Mouse (Mus musculus): ENCODE measurements around the gene Git1. TPM values are rescaled to one million over a fixed set of nuclear protein-coding genes. Genes with fewer than 3 reads are reported as not detected.

Gene Git1
- polyA plus RNA-seq, 1 experiment from 2014 or later = 12.2 TPM

DNA sequence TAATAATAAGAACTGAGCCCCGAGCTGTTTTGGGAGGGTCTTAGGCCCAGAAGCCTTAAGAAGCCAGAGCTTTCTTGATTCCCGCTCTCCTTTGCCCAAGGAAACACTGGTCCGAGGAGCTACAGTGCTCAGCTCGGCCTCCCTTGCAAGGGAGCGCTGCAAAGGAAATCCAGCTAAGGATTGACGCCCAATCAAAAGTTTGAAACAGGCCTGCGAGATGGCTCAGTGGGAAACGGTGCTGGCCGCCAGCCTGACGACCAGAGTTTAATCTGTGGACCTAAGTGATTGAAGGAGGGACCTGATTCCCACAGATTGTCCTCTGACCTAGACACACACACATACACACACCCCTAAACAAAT lies 20.4 kb downstream of the Git1 start:
- Histone ChIP-seq H3K4me3 (ENCODE audit: low read length) (peak overlapping the region; percentile 54), H3K27me3 (replicated peaks; ENCODE audit: control insufficient read depth, insufficient read depth, low read length) (peaks cover 6% of the 10 kb centered on the region; the same call in 1 of the 2 replicates), H3K4me2 (ENCODE audit: low read depth, low read length) (peak overlapping the region; percentile 98), H3K9ac (ENCODE audit: low read depth, low read length) (peak overlapping the region; percentile 67), H3K36me3 (ENCODE audit: control insufficient read depth, insufficient read depth, low read length) (no peaks in the 10 kb centered on the region), H3K27ac (ENCODE audit: low read length) (peak overlapping the region; percentile 46; the same call in 1 of the 2 replicates), H3K4me1 (ENCODE audit: control insufficient read depth, insufficient read depth, low read length) (peaks cover 28% of the 10 kb centered on the region), H3K9me3 (ENCODE audit: control insufficient read depth, low read length) (no peaks in the 10 kb centered on the region)
- ATAC-seq = no peak
- WGBS = 12% methylated on average over 10 of the region's 10 CpGs

DNA sequence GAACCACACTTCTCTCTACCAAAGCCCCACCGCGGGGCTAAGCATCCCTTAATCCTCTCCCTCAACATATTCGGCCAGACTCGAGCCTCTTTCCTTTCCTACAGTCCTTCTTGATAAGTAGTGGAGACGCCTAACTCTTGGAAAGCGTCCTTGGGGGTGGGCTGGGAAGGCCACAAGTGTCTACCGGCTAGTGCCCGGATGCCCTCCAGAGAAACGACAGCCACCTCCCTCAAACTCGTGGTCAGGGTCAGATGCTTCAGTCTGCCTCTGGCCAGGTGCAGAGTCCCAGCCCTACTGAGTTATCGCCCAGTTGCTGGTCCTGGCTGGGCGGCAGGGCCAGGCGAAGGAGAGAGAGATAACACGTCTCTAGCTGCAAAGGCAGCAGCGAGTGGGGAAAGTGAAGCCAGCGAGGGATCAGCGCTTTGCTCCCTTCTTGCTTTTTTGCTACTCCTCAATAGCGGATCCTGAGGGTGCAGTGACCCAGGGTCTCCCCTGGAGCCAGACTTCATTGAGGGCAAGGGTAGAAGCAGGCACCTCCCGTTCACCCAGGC lies 21.0 kb downstream of the Git1 start:
- 18% methylated on average over 19 of the region's 19 CpGs for WGBS

DNA sequence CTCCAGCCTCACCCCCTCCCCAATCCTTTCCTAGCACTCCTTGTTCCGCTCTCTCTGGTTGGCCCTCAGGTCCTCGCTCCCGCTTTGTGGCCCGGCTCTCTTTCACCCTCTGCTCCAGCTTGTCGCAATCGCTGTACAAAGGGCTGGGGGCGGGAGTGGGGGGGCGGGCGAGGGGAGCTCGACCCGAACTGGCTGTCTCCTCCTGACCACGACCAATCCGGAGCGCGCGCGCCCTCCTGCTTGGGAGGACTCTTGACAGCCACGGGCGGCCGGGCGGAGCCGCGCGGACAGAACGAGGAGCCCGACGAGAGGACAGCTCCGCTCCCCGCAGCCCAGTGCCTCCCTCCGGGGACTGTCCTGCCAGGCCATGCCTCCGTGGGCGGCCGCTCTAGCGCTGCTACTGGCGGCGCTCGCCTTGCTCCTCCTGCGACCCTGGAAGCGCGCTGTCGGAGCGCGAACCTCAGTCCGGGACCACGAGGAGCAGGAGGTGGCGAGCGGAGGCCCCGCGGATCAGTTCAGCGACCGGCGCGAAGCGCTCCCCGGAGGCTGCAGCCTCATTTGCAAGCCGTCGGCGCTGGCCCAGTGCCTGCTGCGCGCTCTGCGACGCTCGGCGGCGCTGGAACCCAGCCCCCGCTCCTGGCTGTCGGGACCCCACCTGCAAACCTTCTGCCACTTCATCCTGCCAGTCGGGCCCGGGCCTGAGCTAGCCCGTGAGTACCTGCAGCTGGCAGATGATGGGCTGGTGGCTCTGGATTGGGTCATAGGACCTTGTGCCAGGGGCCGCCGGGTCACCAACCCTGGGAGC lies 21.7 kb downstream of the Git1 start, which contains the start of gene Abhd15:
Gene Abhd15 (plus strand): TSS at position 290 of the 805 bp plus-strand sequence.
- H3K27me3 ChIP-seq (replicated peaks; ENCODE audit: control insufficient read depth, insufficient read depth, low read length) = peaks cover 6% of the 10 kb centered on the region; the same call in 1 of the 2 replicates
- H3K36me3 ChIP-seq (ENCODE audit: control insufficient read depth, insufficient read depth, low read length) = no peaks in the 10 kb centered on the region
- peak within 1 kb of the TSS; percentile 46 for H3K27ac ChIP-seq (ENCODE audit: low read length)
- H3K4me3 ChIP-seq (ENCODE audit: low read length) = peak within 1 kb of the TSS; percentile 58
- no peaks in the 10 kb centered on the region for H3K9me3 ChIP-seq (ENCODE audit: control insufficient read depth, low read length)
- peaks cover 28% of the 10 kb centered on the region for H3K4me1 ChIP-seq (ENCODE audit: control insufficient read depth, insufficient read depth, low read length)
- H3K4me2 ChIP-seq (ENCODE audit: low read depth, low read length) = peak within 1 kb of the TSS; percentile 98
- peak; percentile 57 for ATAC-seq
- WGBS = under 1% methylated on average over 66 of the region's 72 CpGs
- peak within 1 kb of the TSS; percentile 67 for H3K9ac ChIP-seq (ENCODE audit: low read depth, low read length)

More for the DNA sequence above, 21.0 kb downstream of the Git1 start:
- Histone ChIP-seq H3K4me3 (ENCODE audit: low read length) (peak overlapping the region; percentile 58), H3K4me1 (ENCODE audit: control insufficient read depth, insufficient read depth, low read length) (peaks cover 28% of the 10 kb centered on the region), H3K27ac (ENCODE audit: low read length) (peak overlapping the region; percentile 44; the same call in 1 of the 2 replicates), H3K4me2 (ENCODE audit: low read depth, low read length) (peak overlapping the region; percentile 98), H3K27me3 (replicated peaks; ENCODE audit: control insufficient read depth, insufficient read depth, low read length) (peaks cover 6% of the 10 kb centered on the region; the same call in 1 of the 2 replicates), H3K9ac (ENCODE audit: low read depth, low read length) (peak overlapping the region; percentile 67), H3K9me3 (ENCODE audit: control insufficient read depth, low read length) (no peaks in the 10 kb centered on the region), H3K36me3 (ENCODE audit: control insufficient read depth, insufficient read depth, low read length) (no peaks in the 10 kb centered on the region)
- ATAC-seq = peak; percentile 4; the same call in 1 of the 2 replicates

DNA sequence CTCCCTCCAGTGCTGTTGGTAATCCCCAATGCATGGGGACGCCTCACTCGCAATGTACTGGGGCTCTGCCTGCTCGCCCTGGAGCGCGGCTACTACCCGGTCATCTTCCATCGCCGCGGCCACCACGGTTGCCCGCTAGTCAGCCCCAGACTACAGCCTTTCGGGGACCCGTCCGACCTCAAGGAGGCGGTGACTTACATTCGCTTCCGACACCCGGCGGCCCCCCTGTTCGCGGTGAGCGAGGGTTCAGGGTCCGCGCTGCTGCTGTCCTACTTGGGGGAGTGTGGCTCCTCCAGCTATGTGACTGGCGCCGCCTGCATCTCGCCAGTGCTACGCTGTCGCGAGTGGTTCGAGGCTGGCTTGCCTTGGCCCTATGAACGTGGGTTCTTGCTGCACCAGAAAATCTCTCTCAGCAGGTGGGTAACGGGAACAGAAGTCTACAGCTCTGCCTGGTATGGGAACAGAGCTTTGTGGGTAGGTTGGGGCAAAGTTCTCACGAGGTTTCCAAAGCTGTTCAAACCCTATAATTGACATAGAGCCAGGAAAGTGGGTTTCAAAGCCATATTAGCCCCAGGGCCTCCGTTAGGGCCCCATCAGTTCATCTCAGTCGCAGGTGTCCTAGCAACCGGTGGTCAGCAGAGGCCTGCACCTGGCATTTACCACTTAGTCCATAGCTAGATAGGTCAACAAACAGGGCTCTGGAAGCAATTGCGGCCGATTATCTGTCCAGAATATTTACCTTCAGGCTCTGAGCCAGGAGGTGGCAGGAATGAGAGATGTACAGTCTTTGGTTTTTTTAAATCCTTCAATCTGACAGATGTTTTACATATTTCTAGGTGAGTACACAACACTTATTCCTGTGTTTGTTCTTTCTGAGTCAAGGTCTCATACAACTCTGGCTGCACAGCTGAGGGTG lies 22.5 kb downstream of the Git1 start, which contains the start of gene Trp53i13:
Gene Trp53i13 (minus strand): TSS at position 344 of the 916 bp plus-strand sequence.
- Histone ChIP-seq H3K4me3 (ENCODE audit: low read length) (peak within 1 kb of the TSS; percentile 58), H3K4me2 (ENCODE audit: low read depth, low read length) (peak within 1 kb of the TSS; percentile 98), H3K36me3 (ENCODE audit: control insufficient read depth, insufficient read depth, low read length) (no peaks in the 10 kb centered on the region), H3K27me3 (replicated peaks; ENCODE audit: control insufficient read depth, insufficient read depth, low read length) (peaks cover 6% of the 10 kb centered on the region; the same call in 1 of the 2 replicates), H3K27ac (ENCODE audit: low read length) (no peak within 1 kb of the TSS; the same call in 1 of the 2 replicates), H3K4me1 (ENCODE audit: control insufficient read depth, insufficient read depth, low read length) (peaks cover 28% of the 10 kb centered on the region), H3K9ac (ENCODE audit: low read depth, low read length) (peak within 1 kb of the TSS; percentile 67), H3K9me3 (ENCODE audit: control insufficient read depth, low read length) (no peaks in the 10 kb centered on the region)
- 9% methylated on average over 39 of the region's 39 CpGs for WGBS
- no peak for ATAC-seq

DNA sequence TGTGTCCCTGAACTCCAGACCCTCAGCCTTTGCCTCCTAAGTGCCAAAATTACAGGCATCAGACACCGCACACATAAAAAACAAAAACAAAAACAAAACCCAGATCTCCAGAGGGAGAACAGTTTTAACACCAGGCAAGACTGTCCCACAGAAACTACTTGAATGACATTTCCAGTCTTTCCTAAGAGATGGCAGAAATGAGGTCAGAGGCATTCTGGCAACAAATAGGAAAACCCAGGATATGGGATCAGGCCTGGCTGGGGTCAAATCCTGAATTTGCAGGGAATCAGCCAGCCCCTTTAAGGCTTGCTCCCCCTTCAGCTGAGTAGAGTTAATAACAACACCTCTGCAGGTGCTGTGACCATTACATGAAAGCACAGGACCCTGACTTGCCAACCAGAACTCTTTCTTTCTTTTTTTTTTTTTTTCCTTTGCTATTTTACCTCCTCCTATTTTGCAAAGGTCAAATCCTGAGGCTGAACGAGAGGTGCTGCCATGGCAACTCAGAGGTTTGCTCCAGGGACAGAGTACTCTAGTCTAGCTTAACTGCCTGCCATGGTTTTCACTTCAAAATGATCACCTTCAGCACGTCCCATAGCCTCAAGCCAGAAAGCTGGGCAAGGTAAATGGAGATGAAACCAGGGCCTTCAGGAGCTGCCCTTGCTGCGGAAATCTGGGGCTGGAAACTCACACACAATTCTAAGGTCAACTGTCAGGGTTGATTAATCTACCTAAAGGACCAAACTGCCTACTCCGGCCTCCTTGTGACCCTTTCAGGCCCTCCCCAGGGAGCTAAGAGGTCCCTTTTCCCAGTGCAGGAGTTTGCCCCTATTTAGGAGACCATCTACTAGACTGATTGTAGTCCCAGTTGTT lies 23.4 kb downstream of the Git1 start:
- no peak overlapping the region for H3K4me2 ChIP-seq (ENCODE audit: low read depth, low read length)
- no peak overlapping the region for H3K9ac ChIP-seq (ENCODE audit: low read depth, low read length)
- H3K27ac ChIP-seq (ENCODE audit: low read length) = no peak overlapping the region
- no peak overlapping the region for H3K4me3 ChIP-seq (ENCODE audit: low read length)
- H3K36me3 ChIP-seq (ENCODE audit: control insufficient read depth, insufficient read depth, low read length) = no peaks in the 10 kb centered on the region
- ATAC-seq = no peak
- no peaks in the 10 kb centered on the region for H3K9me3 ChIP-seq (ENCODE audit: control insufficient read depth, low read length)
- H3K27me3 ChIP-seq (replicated peaks; ENCODE audit: control insufficient read depth, insufficient read depth, low read length) = peaks cover 6% of the 10 kb centered on the region; the same call in 1 of the 2 replicates
- 67% methylated on average over 5 of the region's 5 CpGs for WGBS
- peaks cover 28% of the 10 kb centered on the region for H3K4me1 ChIP-seq (ENCODE audit: control insufficient read depth, insufficient read depth, low read length)

DNA sequence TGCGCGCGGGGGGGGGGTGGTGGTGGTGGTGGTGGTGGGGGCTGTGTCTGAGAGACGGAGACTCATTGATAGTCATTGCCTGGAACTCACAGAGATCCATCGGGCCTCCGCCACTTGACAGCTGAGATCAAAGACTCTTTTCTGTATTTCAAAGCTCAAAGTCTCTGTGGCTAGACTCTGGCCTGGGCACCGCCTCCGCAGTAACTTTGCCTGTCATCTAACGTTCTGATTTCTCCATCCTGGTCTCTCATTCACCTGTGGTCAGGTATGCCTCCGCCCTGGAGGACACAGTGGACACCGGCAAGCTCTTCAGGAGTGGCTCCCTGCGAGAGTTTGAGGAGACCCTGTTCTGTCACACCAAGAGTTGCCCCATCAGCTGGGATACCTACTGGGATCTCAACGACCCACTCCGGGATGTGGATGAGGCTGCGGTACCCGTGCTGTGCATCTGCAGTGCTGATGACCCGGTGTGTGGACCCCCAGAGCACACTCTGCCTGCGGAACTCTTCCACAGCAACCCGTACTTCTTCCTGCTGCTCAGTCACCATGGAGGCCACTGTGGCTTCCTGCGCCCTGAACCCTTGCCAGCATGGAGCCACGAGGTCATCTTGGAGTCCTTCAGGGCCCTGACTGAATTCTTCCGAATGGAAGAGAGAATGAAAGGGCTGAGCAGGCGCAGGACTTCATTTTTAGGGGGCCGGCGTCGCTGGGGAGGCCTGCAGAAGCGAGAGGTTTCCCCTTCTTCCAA lies 24.9 kb downstream of the Git1 start:
- no peaks in the 10 kb centered on the region for H3K9me3 ChIP-seq (ENCODE audit: control insufficient read depth, low read length)
- H3K27ac ChIP-seq (ENCODE audit: low read length) = no peak overlapping the region
- no peak for ATAC-seq
- H3K36me3 ChIP-seq (ENCODE audit: control insufficient read depth, insufficient read depth, low read length) = no peaks in the 10 kb centered on the region
- H3K4me2 ChIP-seq (ENCODE audit: low read depth, low read length) = no peak overlapping the region
- no peak overlapping the region for H3K4me3 ChIP-seq (ENCODE audit: low read length)
- 79% methylated on average over 27 of the region's 27 CpGs for WGBS
- peaks cover 6% of the 10 kb centered on the region; the same call in 1 of the 2 replicates for H3K27me3 ChIP-seq (replicated peaks; ENCODE audit: control insufficient read depth, insufficient read depth, low read length)
- H3K4me1 ChIP-seq (ENCODE audit: control insufficient read depth, insufficient read depth, low read length) = peaks cover 24% of the 10 kb centered on the region
- no peak overlapping the region for H3K9ac ChIP-seq (ENCODE audit: low read depth, low read length)

DNA sequence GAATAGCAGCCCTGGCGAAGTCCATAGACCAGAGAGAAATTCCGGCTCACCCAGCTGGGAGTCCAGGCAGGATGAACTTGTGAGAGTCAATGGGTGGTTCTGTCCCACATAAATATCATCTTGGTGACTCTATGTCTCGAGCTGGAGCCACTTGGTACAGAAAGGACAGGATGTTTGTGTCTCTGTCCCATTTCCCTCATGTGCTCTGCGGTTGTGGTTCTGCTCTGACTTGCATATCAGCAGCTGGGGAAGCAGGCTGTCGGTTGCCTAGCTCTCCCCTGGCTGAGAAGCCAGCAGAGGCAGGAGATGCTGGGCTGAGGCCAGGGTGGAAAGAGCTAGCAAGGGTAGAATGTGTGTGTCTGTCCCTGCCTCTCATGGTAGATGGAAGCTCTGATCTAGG lies 25.7 kb downstream of the Git1 start, which contains the start of gene Gm10392:
Gene Gm10392 (minus strand): TSS at position 156 of the 400 bp plus-strand sequence.
- Histone ChIP-seq H3K4me1 (ENCODE audit: control insufficient read depth, insufficient read depth, low read length) (peaks cover 20% of the 10 kb centered on the region), H3K36me3 (ENCODE audit: control insufficient read depth, insufficient read depth, low read length) (no peaks in the 10 kb centered on the region), H3K9ac (ENCODE audit: low read depth, low read length) (no peak within 1 kb of the TSS), H3K4me3 (ENCODE audit: low read length) (no peak within 1 kb of the TSS), H3K27ac (ENCODE audit: low read length) (no peak within 1 kb of the TSS; the same call in 1 of the 2 replicates), H3K4me2 (ENCODE audit: low read depth, low read length) (no peak within 1 kb of the TSS), H3K27me3 (replicated peaks; ENCODE audit: control insufficient read depth, insufficient read depth, low read length) (peaks cover 6% of the 10 kb centered on the region; the same call in 1 of the 2 replicates), H3K9me3 (ENCODE audit: control insufficient read depth, low read length) (no peaks in the 10 kb centered on the region)
- 64% methylated on average over 5 of the region's 5 CpGs for WGBS
- ATAC-seq = no peak

Data from intestine, embryonic 16.5 days (tissue).